Mouse (Mus musculus): Measurements from ENCODE around the gene Rnf8. TPM values are rescaled to one million over a fixed set of nuclear protein-coding genes. Genes with fewer than 3 reads are reported as not detected.
A peak's percentile ranks its signal among the peaks of the same experiment; 100 is the strongest.

Gene Rnf8
- polyA plus RNA-seq, 1 experiment from 2014 or later = 44.6 TPM

- no peaks in the 10 kb centered on the region for H3K27me3 ChIP-seq
- H3K4me1 ChIP-seq (replicated peaks) = no peaks in the 10 kb centered on the region; the same call in 1 of the 2 replicates
- H3K27ac ChIP-seq = no peak overlapping the region
- ATAC-seq (replicated peaks; ENCODE audit: insufficient number of reproducible peaks, insufficient read depth, low FRiP score, low read depth) = no peak
- peaks cover 71% of the 10 kb centered on the region for H3K36me3 ChIP-seq
- H3K9me3 ChIP-seq (replicated peaks) = no peaks in the 10 kb centered on the region
- WGBS = 90% methylated on average over 9 of the region's 9 CpGs
- H3K4me2 ChIP-seq = no peak overlapping the region
- H3K4me3 ChIP-seq = no peak overlapping the region
- H3K9ac ChIP-seq = no peak overlapping the region
Measured at GRCm38 (mm10) chr17:29681669-29682068, 67.1 kb downstream of the Rnf8 start.

GRCm38 (mm10) chr17:29682261-29682660 is 67.7 kb downstream of the Rnf8 start:
- no peak for ATAC-seq (replicated peaks; ENCODE audit: insufficient number of reproducible peaks, insufficient read depth, low FRiP score, low read depth)
- no peak overlapping the region for H3K4me3 ChIP-seq
- H3K36me3 ChIP-seq = peaks cover 71% of the 10 kb centered on the region
- peaks cover 5% of the 10 kb centered on the region for H3K4me1 ChIP-seq (replicated peaks)
- no peak overlapping the region for H3K27ac ChIP-seq
- no peak overlapping the region for H3K4me2 ChIP-seq
- WGBS = 87% methylated on average over 7 of the region's 7 CpGs
- H3K9me3 ChIP-seq (replicated peaks) = no peaks in the 10 kb centered on the region
- H3K27me3 ChIP-seq = no peaks in the 10 kb centered on the region
- H3K9ac ChIP-seq = no peak overlapping the region

GRCm38 (mm10) chr17:29683127-29683526 is 68.5 kb downstream of the Rnf8 start:
- peaks cover 12% of the 10 kb centered on the region for H3K4me1 ChIP-seq (replicated peaks)
- H3K9me3 ChIP-seq (replicated peaks) = no peaks in the 10 kb centered on the region
- peaks cover 63% of the 10 kb centered on the region for H3K36me3 ChIP-seq
- no peak for ATAC-seq (replicated peaks; ENCODE audit: insufficient number of reproducible peaks, insufficient read depth, low FRiP score, low read depth)
- no peak overlapping the region for H3K9ac ChIP-seq
- H3K27ac ChIP-seq = no peak overlapping the region
- WGBS = 57% methylated on average over 2 of the region's 2 CpGs
- no peak overlapping the region for H3K4me2 ChIP-seq
- no peaks in the 10 kb centered on the region for H3K27me3 ChIP-seq
- no peak overlapping the region for H3K4me3 ChIP-seq

GRCm38 (mm10) chr17:29684275-29684674 is 69.7 kb downstream of the Rnf8 start:
- peaks cover 16% of the 10 kb centered on the region for H3K4me1 ChIP-seq (replicated peaks)
- H3K27me3 ChIP-seq = no peaks in the 10 kb centered on the region
- no peaks in the 10 kb centered on the region for H3K9me3 ChIP-seq (replicated peaks)
- H3K36me3 ChIP-seq = peaks cover 55% of the 10 kb centered on the region
- no peak overlapping the region for H3K4me2 ChIP-seq
- no peak for ATAC-seq (replicated peaks; ENCODE audit: insufficient number of reproducible peaks, insufficient read depth, low FRiP score, low read depth)
- no peak overlapping the region for H3K27ac ChIP-seq
- 59% methylated on average over 4 of the region's 4 CpGs for WGBS
- no peak overlapping the region for H3K9ac ChIP-seq
- H3K4me3 ChIP-seq = no peak overlapping the region

GRCm38 (mm10) chr17:29686771-29687170 is 72.2 kb downstream of the Rnf8 start:
- Histone ChIP-seq H3K9me3 (replicated peaks) (no peaks in the 10 kb centered on the region), H3K4me2 (no peak overlapping the region), H3K4me3 (no peak overlapping the region), H3K9ac (no peak overlapping the region), H3K27ac (no peak overlapping the region), H3K36me3 (peaks cover 58% of the 10 kb centered on the region), H3K4me1 (replicated peaks) (peaks cover 16% of the 10 kb centered on the region), H3K27me3 (no peaks in the 10 kb centered on the region)
- whole genome bisulfite sequencing = 86% methylated on average over 5 of the region's 5 CpGs
- no peak for ATAC-seq (replicated peaks; ENCODE audit: insufficient number of reproducible peaks, insufficient read depth, low FRiP score, low read depth)

GRCm38 (mm10) chr17:29687373-29687772 is 72.8 kb downstream of the Rnf8 start:
- WGBS = 44% methylated on average over 6 of the region's 6 CpGs
- ATAC-seq (replicated peaks; ENCODE audit: insufficient number of reproducible peaks, insufficient read depth, low FRiP score, low read depth) = no peak
- Histone ChIP-seq H3K27me3 (no peaks in the 10 kb centered on the region), H3K36me3 (peaks cover 54% of the 10 kb centered on the region), H3K9ac (peak overlapping the region; percentile 15; the same call in 1 of the 2 replicates), H3K4me2 (no peak overlapping the region), H3K4me1 (replicated peaks) (peaks cover 16% of the 10 kb centered on the region), H3K27ac (peak overlapping the region; percentile 80), H3K4me3 (no peak overlapping the region), H3K9me3 (replicated peaks) (no peaks in the 10 kb centered on the region)

GRCm38 (mm10) chr17:29688610-29689009 is 74.0 kb downstream of the Rnf8 start:
- no peak for ATAC-seq (replicated peaks; ENCODE audit: insufficient number of reproducible peaks, insufficient read depth, low FRiP score, low read depth)
- Histone ChIP-seq H3K4me2 (no peak overlapping the region), H3K9ac (no peak overlapping the region), H3K27ac (peak overlapping the region; percentile 80), H3K27me3 (no peaks in the 10 kb centered on the region), H3K4me3 (no peak overlapping the region), H3K36me3 (peaks cover 44% of the 10 kb centered on the region), H3K9me3 (replicated peaks) (no peaks in the 10 kb centered on the region), H3K4me1 (replicated peaks) (peaks cover 16% of the 10 kb centered on the region)
- WGBS = 88% methylated on average over 10 of the region's 10 CpGs

GRCm38 (mm10) chr17:29690257-29690656 is 75.7 kb downstream of the Rnf8 start:
- H3K9ac ChIP-seq = no peak overlapping the region
- no peak overlapping the region for H3K4me3 ChIP-seq
- WGBS = 65% methylated on average over 6 of the region's 6 CpGs
- no peaks in the 10 kb centered on the region for H3K9me3 ChIP-seq (replicated peaks)
- H3K36me3 ChIP-seq = peaks cover 58% of the 10 kb centered on the region
- no peak for ATAC-seq (replicated peaks; ENCODE audit: insufficient number of reproducible peaks, insufficient read depth, low FRiP score, low read depth)
- peaks cover 16% of the 10 kb centered on the region for H3K4me1 ChIP-seq (replicated peaks)
- H3K27me3 ChIP-seq = no peaks in the 10 kb centered on the region
- no peak overlapping the region for H3K4me2 ChIP-seq
- H3K27ac ChIP-seq = no peak overlapping the region

GRCm38 (mm10) chr17:29692827-29693226 is 78.2 kb downstream of the Rnf8 start:
- Histone ChIP-seq H3K36me3 (peaks cover 61% of the 10 kb centered on the region), H3K9me3 (replicated peaks) (no peaks in the 10 kb centered on the region), H3K4me1 (replicated peaks) (peaks cover 5% of the 10 kb centered on the region), H3K27ac (no peak overlapping the region), H3K4me3 (no peak overlapping the region), H3K27me3 (no peaks in the 10 kb centered on the region), H3K9ac (no peak overlapping the region), H3K4me2 (no peak overlapping the region)
- 83% methylated on average over 2 of the region's 2 CpGs for WGBS
- no peak for ATAC-seq (replicated peaks; ENCODE audit: insufficient number of reproducible peaks, insufficient read depth, low FRiP score, low read depth)

- Histone ChIP-seq H3K9me3 (replicated peaks) (no peaks in the 10 kb centered on the region), H3K27me3 (no peaks in the 10 kb centered on the region), H3K9ac (no peak overlapping the region), H3K36me3 (peaks cover 68% of the 10 kb centered on the region), H3K4me2 (no peak overlapping the region), H3K4me1 (replicated peaks) (peaks cover 3% of the 10 kb centered on the region; the same call in 1 of the 2 replicates), H3K4me3 (no peak overlapping the region), H3K27ac (no peak overlapping the region)
- ATAC-seq (replicated peaks; ENCODE audit: insufficient number of reproducible peaks, insufficient read depth, low FRiP score, low read depth) = no peak
- 61% methylated on average over 2 of the region's 2 CpGs for WGBS
Measured at GRCm38 (mm10) chr17:29693571-29693970, 79.0 kb downstream of the Rnf8 start.

GRCm38 (mm10) chr17:29694516-29694915 is 79.9 kb downstream of the Rnf8 start:
- no peak overlapping the region for H3K9ac ChIP-seq
- peaks cover 74% of the 10 kb centered on the region for H3K36me3 ChIP-seq
- 86% methylated on average over 4 of the region's 4 CpGs for WGBS
- no peaks in the 10 kb centered on the region for H3K27me3 ChIP-seq
- no peaks in the 10 kb centered on the region for H3K9me3 ChIP-seq (replicated peaks)
- no peak overlapping the region for H3K27ac ChIP-seq
- no peak overlapping the region for H3K4me2 ChIP-seq
- no peak for ATAC-seq (replicated peaks; ENCODE audit: insufficient number of reproducible peaks, insufficient read depth, low FRiP score, low read depth)
- H3K4me3 ChIP-seq = no peak overlapping the region
- H3K4me1 ChIP-seq (replicated peaks) = no peaks in the 10 kb centered on the region

Data from heart, embryonic 15.5 days (tissue).